ENCODE assay signal across 19 mouse cellular contexts in genomic region chr5:66393767-66394446, GRCm38 (mm10).
DNase-seq lines count a peak whose midpoint lies in the region; ATAC-seq and TF ChIP-seq lines count a peak whose summit lies in the region.
"Had no signal": no experiment of that assay in that cellular context is flagged by ENCODE, and none has a peak within 500 bp of the region (broad histone marks: within the 10 kb centered on the region; RNA-seq: fewer than 3 reads in every experiment).

No protein-coding gene starts in this region.

- no peaks in the 10 kb centered on the region for H3K9me3 ChIP-seq in hindbrain, embryonic 16.5 days (ENCODE audit: control insufficient read depth, low read length)
- no peaks in the 10 kb centered on the region for H3K9me3 ChIP-seq in hindbrain, embryonic 10.5 days
- no peaks in the 10 kb centered on the region for H3K9me3 ChIP-seq in forebrain, embryonic 14.5 days (replicated peaks; ENCODE audit: control insufficient read depth, low read length)
- H3K9me3 ChIP-seq in lung, postnatal 0 days (ENCODE audit: low read length): no peaks in the 10 kb centered on the region
- H3K9me3 ChIP-seq: midbrain, embryonic 10.5 days; neural tube, embryonic 13.5 days had no signal

- H3K4me3 ChIP-seq in hindbrain, embryonic 16.5 days (ENCODE audit: low read length): no peak overlapping the region
- H3K4me3 ChIP-seq in hindbrain, embryonic 10.5 days: no peak overlapping the region
- H3K4me3 ChIP-seq in forebrain, embryonic 14.5 days (ENCODE audit: low read depth, low read length): no peak overlapping the region
- no peak overlapping the region for H3K4me3 ChIP-seq in lung, postnatal 0 days (ENCODE audit: low read depth, low read length)
- H3K4me3 ChIP-seq: midbrain, embryonic 10.5 days; neural tube, embryonic 13.5 days had no signal

- ATAC-seq in hindbrain, embryonic 16.5 days: 0 out of 2 replicates have a peak, but pooled peaks have one; percentile 34
- peak; percentile 78 for ATAC-seq in forebrain, embryonic 14.5 days
- no peak for ATAC-seq in lung, postnatal 0 days
- ATAC-seq: inflammation-experienced regulatory T-cells, adult 6 months had no signal

- H3K36me3 ChIP-seq in hindbrain, embryonic 16.5 days (ENCODE audit: control insufficient read depth, insufficient read depth, low read length): no peaks in the 10 kb centered on the region
- no peaks in the 10 kb centered on the region; the same call in 1 of the 2 replicates for H3K36me3 ChIP-seq in hindbrain, embryonic 10.5 days
- no peaks in the 10 kb centered on the region for H3K36me3 ChIP-seq in forebrain, embryonic 14.5 days (ENCODE audit: control insufficient read depth, insufficient read depth, low read length)
- no peaks in the 10 kb centered on the region for H3K36me3 ChIP-seq in lung, postnatal 0 days (ENCODE audit: insufficient read depth, low read length)
- H3K36me3 ChIP-seq: midbrain, embryonic 10.5 days had no signal

- no peak for TF ChIP-seq EP300 in lung, postnatal 0 days (IDR thresholded peaks at IDR 0.05)

- no peak overlapping the region for H3K4me2 ChIP-seq in hindbrain, embryonic 16.5 days (ENCODE audit: low read length)
- no peak overlapping the region for H3K4me2 ChIP-seq in forebrain, embryonic 14.5 days (ENCODE audit: low read length)
- no peak overlapping the region for H3K4me2 ChIP-seq in lung, postnatal 0 days (replicated peaks; ENCODE audit: low read depth, low read length)
- H3K4me2 ChIP-seq: liver, embryonic 11.5 days; neural tube, embryonic 13.5 days had no signal

- H3K4me1 ChIP-seq in hindbrain, embryonic 16.5 days (ENCODE audit: control insufficient read depth, insufficient read depth, low read depth, low read length): peaks cover 4% of the 10 kb centered on the region; the same call in 1 of the 2 replicates
- peaks cover 9% of the 10 kb centered on the region; the same call in 1 of the 2 replicates for H3K4me1 ChIP-seq in hindbrain, embryonic 10.5 days (replicated peaks)
- H3K4me1 ChIP-seq in forebrain, embryonic 14.5 days (ENCODE audit: control insufficient read depth, insufficient read depth, low read length): no peaks in the 10 kb centered on the region
- no peaks in the 10 kb centered on the region for H3K4me1 ChIP-seq in lung, postnatal 0 days (ENCODE audit: insufficient read depth, low read depth, low read length)

- DNase-seq in hindbrain, embryonic 10.5 days (ENCODE audit: low spot score): no peak
- DNase-seq in cerebellum, adult 11-12 months: peak; percentile 56
- DNase-seq in cerebellum, adult 9-11 months: peak; percentile 64
- peak; percentile 55 for DNase-seq in forebrain, embryonic 14.5 days (ENCODE audit: low spot score)
- no peak for DNase-seq in kidney, adult 9 months
- DNase-seq in thymus, adult 18-20 months: no peak
- DNase-seq in lung, postnatal 0 days (ENCODE audit: low spot score): no peak
- DNase-seq: adrenal gland, postnatal 36 days; gastrocnemius, postnatal 10 days; heart, adult 18-20 months; heart, postnatal 36 days; kidney, postnatal 14 days; lung, adult 2 months; lung, postnatal 4 days had no signal

- H3K27me3 ChIP-seq in hindbrain, embryonic 16.5 days (replicated peaks; ENCODE audit: control insufficient read depth, insufficient read depth, low read length): no peaks in the 10 kb centered on the region
- no peaks in the 10 kb centered on the region for H3K27me3 ChIP-seq in hindbrain, embryonic 10.5 days (ENCODE audit: insufficient read depth, poor library complexity, severe bottlenecking)
- H3K27me3 ChIP-seq in forebrain, embryonic 14.5 days (replicated peaks; ENCODE audit: control insufficient read depth, insufficient read depth, low read length): no peaks in the 10 kb centered on the region
- no peaks in the 10 kb centered on the region for H3K27me3 ChIP-seq in lung, postnatal 0 days (replicated peaks; ENCODE audit: insufficient read depth, low read length)
- H3K27me3 ChIP-seq: neural tube, embryonic 13.5 days had no signal

- TF ChIP-seq CTCF in lung, postnatal 0 days (IDR thresholded peaks at IDR 0.05): no peak

- H3K9ac ChIP-seq in hindbrain, embryonic 16.5 days (ENCODE audit: low read depth, low read length): no peak overlapping the region
- no peak overlapping the region for H3K9ac ChIP-seq in forebrain, embryonic 14.5 days (ENCODE audit: low read length)
- no peak overlapping the region for H3K9ac ChIP-seq in lung, postnatal 0 days (replicated peaks; ENCODE audit: low read depth)
- H3K9ac ChIP-seq: neural tube, embryonic 13.5 days had no signal

- WGBS in hindbrain, embryonic 16.5 days: 71% methylated on average over 10 of the region's 10 CpGs
- 88% methylated on average over 10 of the region's 10 CpGs for WGBS in hindbrain, embryonic 10.5 days
- 75% methylated on average over 10 of the region's 10 CpGs for WGBS in forebrain, embryonic 14.5 days
- 83% methylated on average over 10 of the region's 10 CpGs for WGBS in lung, postnatal 0 days

- H3K27ac ChIP-seq in hindbrain, embryonic 16.5 days (ENCODE audit: low read depth, low read length): 0 out of 2 replicates have a peak overlapping the region, but pooled peaks have one; percentile 9
- H3K27ac ChIP-seq in hindbrain, embryonic 10.5 days: no peak overlapping the region; the same call in 1 of the 2 replicates
- H3K27ac ChIP-seq in forebrain, embryonic 14.5 days (ENCODE audit: low read depth, low read length): peak overlapping the region; percentile 18; the same call in 1 of the 2 replicates
- no peak overlapping the region for H3K27ac ChIP-seq in lung, postnatal 0 days (ENCODE audit: low read length)
- H3K27ac ChIP-seq: midbrain, embryonic 10.5 days; neural tube, embryonic 13.5 days had no signal

Comparison
In these comparisons a context has a peak if more than half of its experiments do, and no peak if none do; other contexts are left out.
1. H3K27ac ChIP-seq: peak in hindbrain, embryonic 16.5 days (single experiment) and forebrain, embryonic 14.5 days (single experiment); none in hindbrain, embryonic 10.5 days (single experiment) and lung, postnatal 0 days (single experiment).
2. DNase-seq: peak in cerebellum, adult 11-12 months (single experiment), cerebellum, adult 9-11 months (single experiment) and forebrain, embryonic 14.5 days (single experiment); none in hindbrain, embryonic 10.5 days (single experiment), kidney, adult 9 months (single experiment), thymus, adult 18-20 months (0 of 2) and lung, postnatal 0 days (single experiment).